Mouse (Mus musculus) limb, embryonic 10.5 days (tissue): ENCODE results near the gene Zfp423. TPM values are rescaled to one million over a fixed set of nuclear protein-coding genes. Genes with fewer than 3 reads are reported as not detected.

Source experiments
- DNase-seq: peaks from one replicate; pipeline ENCODE4 v3.0.0-alpha.2; 2017; ENCODE audit warnings: low spot score
- H3K27ac ChIP-seq: fragments of 300-500 bp; sonication (generic); 2 replicates; pipeline ENCODE4 v1.5.1; 2016; ENCODE audit warnings: mild to moderate bottlenecking
- H3K27me3 ChIP-seq: fragments of 300-500 bp; sonication (generic); 2 replicates; pipeline ENCODE4 v1.6.1; 2016; ENCODE audit warnings: low read depth, mild to moderate bottlenecking; ENCODE audit not compliant: poor library complexity, severe bottlenecking
- H3K36me3 ChIP-seq: fragments of 300-500 bp; sonication (generic); 2 replicates; pipeline ENCODE4 v1.6.1; 2016; ENCODE audit warnings: mild to moderate bottlenecking, moderate library complexity
- H3K4me1 ChIP-seq: fragments of 300-500 bp; sonication (generic); 2 replicates; pipeline ENCODE4 v1.6.1; 2016
- H3K4me3 ChIP-seq: fragments of 300-500 bp; sonication (generic); 2 replicates; pipeline ENCODE4 v1.5.1; 2016; ENCODE audit warnings: mild to moderate bottlenecking, moderate library complexity
- H3K9me3 ChIP-seq: fragments of 300-500 bp; sonication (generic); replicated peaks from 2 replicates; pipeline ENCODE4 v1.6.1; 2016; ENCODE audit warnings: mild to moderate bottlenecking
- WGBS: fragments of 180-500 bp; shearing (Covaris S2); methylation state at CpG from one replicate; pipeline ENCODE4 v1.1.7; 2016; 5-methylcytosine and 5-hydroxymethylcytosine counted together
- polyA plus RNA-seq: library from polyadenylated mRNA; unstranded; fragments of >200 nt; fragmentation: Nextera tagmentation; extraction: Ambion mirVana; gene quantifications from 2 replicates; pipeline ENCODE4 v1.2.1, GENCODE M21; 2016

The Zfp423 gene
- 23.6 and 29.4 TPM in 2 replicates for polyA plus RNA-seq

GRCm38 (mm10) chr8:87959320-87959920 is at the start of gene Zfp423:
Gene Zfp423, minus strand, starts transcription at chr8:87959595.
- Histone ChIP-seq H3K9me3 (no peaks in the 10 kb centered on the region), H3K4me3 (peak within 1 kb of the TSS; percentile 89), H3K27ac (peak within 1 kb of the TSS; percentile 99), H3K4me1 (peaks cover 68% of the 10 kb centered on the region), H3K36me3 (no peaks in the 10 kb centered on the region), H3K27me3 (peaks cover 32% of the 10 kb centered on the region)
- WGBS = under 1% methylated on average over 32 of the region's 48 CpGs
- no peak for DNase-seq

- H3K27me3 ChIP-seq = no peaks in the 10 kb centered on the region
- no peak for DNase-seq
- no peaks in the 10 kb centered on the region for H3K36me3 ChIP-seq
- 81% methylated on average over 5 of the region's 5 CpGs for WGBS
- H3K4me1 ChIP-seq = peaks cover 14% of the 10 kb centered on the region
- no peaks in the 10 kb centered on the region for H3K9me3 ChIP-seq
- H3K4me3 ChIP-seq = no peak overlapping the region
- H3K27ac ChIP-seq = no peak overlapping the region
Measured at GRCm38 (mm10) chr8:88006811-88007210, 47.4 kb upstream of the Zfp423 start.

GRCm38 (mm10) chr8:87984778-87985177 is 25.4 kb upstream of the Zfp423 start:
- Histone ChIP-seq H3K36me3 (no peaks in the 10 kb centered on the region), H3K9me3 (no peaks in the 10 kb centered on the region), H3K4me1 (peaks cover 10% of the 10 kb centered on the region), H3K4me3 (no peak overlapping the region), H3K27me3 (no peaks in the 10 kb centered on the region), H3K27ac (no peak overlapping the region)
- WGBS = 34% methylated on average over 5 of the region's 5 CpGs
- DNase-seq = no peak

GRCm38 (mm10) chr8:87984032-87984431 is 24.6 kb upstream of the Zfp423 start:
- Histone ChIP-seq H3K4me1 (peaks cover 10% of the 10 kb centered on the region), H3K9me3 (no peaks in the 10 kb centered on the region), H3K27ac (no peak overlapping the region), H3K4me3 (no peak overlapping the region), H3K36me3 (no peaks in the 10 kb centered on the region), H3K27me3 (no peaks in the 10 kb centered on the region)
- 49% methylated on average over 8 of the region's 8 CpGs for WGBS
- no peak for DNase-seq

GRCm38 (mm10) chr8:87982936-87983335 is 23.5 kb upstream of the Zfp423 start:
- H3K4me3 ChIP-seq = no peak overlapping the region
- no peak for DNase-seq
- peaks cover 10% of the 10 kb centered on the region for H3K4me1 ChIP-seq
- H3K27ac ChIP-seq = no peak overlapping the region
- no peaks in the 10 kb centered on the region for H3K36me3 ChIP-seq
- no peaks in the 10 kb centered on the region for H3K27me3 ChIP-seq
- H3K9me3 ChIP-seq = no peaks in the 10 kb centered on the region
- 93% methylated on average over 4 of the region's 4 CpGs for WGBS

GRCm38 (mm10) chr8:87975466-87975809 is 16.0 kb upstream of the Zfp423 start:
- H3K4me1 ChIP-seq = peaks cover 35% of the 10 kb centered on the region
- H3K36me3 ChIP-seq = no peaks in the 10 kb centered on the region
- peak overlapping the region; percentile 45 for H3K4me3 ChIP-seq
- H3K9me3 ChIP-seq = no peaks in the 10 kb centered on the region
- H3K27ac ChIP-seq = peak overlapping the region; percentile 87
- peak; percentile 60 for DNase-seq
- 12% methylated on average over 1 of the region's 1 CpGs for WGBS
- no peaks in the 10 kb centered on the region for H3K27me3 ChIP-seq

GRCm38 (mm10) chr8:87974759-87975465 is 15.5 kb upstream of the Zfp423 start:
- Histone ChIP-seq H3K27me3 (no peaks in the 10 kb centered on the region), H3K36me3 (no peaks in the 10 kb centered on the region), H3K27ac (peak overlapping the region; percentile 87), H3K4me3 (peak overlapping the region; percentile 45), H3K4me1 (peaks cover 35% of the 10 kb centered on the region), H3K9me3 (no peaks in the 10 kb centered on the region)
- 2% methylated on average over 24 of the region's 24 CpGs for WGBS
- DNase-seq = peak; percentile 65

GRCm38 (mm10) chr8:87974122-87974758 is 14.8 kb upstream of the Zfp423 start:
- Histone ChIP-seq H3K4me3 (peak overlapping the region; percentile 45), H3K9me3 (no peaks in the 10 kb centered on the region), H3K27ac (peak overlapping the region; percentile 87), H3K4me1 (peaks cover 36% of the 10 kb centered on the region), H3K27me3 (no peaks in the 10 kb centered on the region), H3K36me3 (no peaks in the 10 kb centered on the region)
- no peak for DNase-seq
- WGBS = 11% methylated on average over 21 of the region's 21 CpGs

GRCm38 (mm10) chr8:87967866-87968620 is 8.6 kb upstream of the Zfp423 start:
- peaks cover 12% of the 10 kb centered on the region; the same call in 1 of the 2 replicates for H3K27me3 ChIP-seq
- H3K27ac ChIP-seq = peak overlapping the region; percentile 80
- no peak overlapping the region for H3K4me3 ChIP-seq
- 41% methylated on average over 8 of the region's 8 CpGs for WGBS
- H3K36me3 ChIP-seq = no peaks in the 10 kb centered on the region
- no peaks in the 10 kb centered on the region for H3K9me3 ChIP-seq
- DNase-seq = no peak
- H3K4me1 ChIP-seq = peaks cover 23% of the 10 kb centered on the region

- no peaks in the 10 kb centered on the region for H3K9me3 ChIP-seq
- no peak for DNase-seq
- H3K36me3 ChIP-seq = no peaks in the 10 kb centered on the region
- H3K4me1 ChIP-seq = peaks cover 31% of the 10 kb centered on the region
- no peak overlapping the region for H3K4me3 ChIP-seq
- 22% methylated on average over 2 of the region's 2 CpGs for WGBS
- peaks cover 18% of the 10 kb centered on the region for H3K27me3 ChIP-seq
- H3K27ac ChIP-seq = peak overlapping the region; percentile 80
Measured at GRCm38 (mm10) chr8:87967057-87967820, 7.8 kb upstream of the Zfp423 start.

GRCm38 (mm10) chr8:87962514-87963225 is 3.3 kb upstream of the Zfp423 start:
- 2% methylated on average over 26 of the region's 26 CpGs for WGBS
- peak; percentile 61 for DNase-seq

More at GRCm38 (mm10) chr8:87962514-87963225, 3.3 kb upstream of the Zfp423 start:
- Histone ChIP-seq H3K27me3 (peaks cover 32% of the 10 kb centered on the region), H3K36me3 (no peaks in the 10 kb centered on the region), H3K4me3 (peak overlapping the region; percentile 89), H3K27ac (peak overlapping the region; percentile 99), H3K4me1 (peaks cover 43% of the 10 kb centered on the region), H3K9me3 (no peaks in the 10 kb centered on the region)
